In genomic region chr17:26206392-26206791, GRCm38 (mm10) we compare ENCODE assay signal across 14 mouse cellular contexts. TPM values are rescaled to one million over a fixed set of nuclear protein-coding genes. Genes with fewer than 3 reads are reported as not detected.
"Had no signal": no experiment of that assay in that cellular context is flagged by ENCODE, and none has a peak within 500 bp of the region (broad histone marks: within the 10 kb centered on the region; RNA-seq: fewer than 3 reads in every experiment).

No protein-coding gene starts in this region.

- H3K36me3 ChIP-seq: limb, embryonic 13.5 days; midbrain, embryonic 12.5 days; neural tube, embryonic 15.5 days had no signal

- H3K9me3 ChIP-seq: limb, embryonic 13.5 days; midbrain, embryonic 12.5 days; neural tube, embryonic 15.5 days had no signal

- H3K4me2 ChIP-seq: limb, embryonic 13.5 days; midbrain, embryonic 12.5 days; neural tube, embryonic 15.5 days had no signal

- DNase-seq: kidney, adult 11 months; kidney, postnatal 14 days; left cerebral cortex, postnatal 4 days; lung, adult 18-20 months; retina, postnatal 1 day; right cerebral cortex, postnatal 4 days; thymus, postnatal 4 days had no signal

- H3K4me3 ChIP-seq: limb, embryonic 13.5 days; midbrain, embryonic 12.5 days; neural tube, embryonic 15.5 days had no signal

- ATAC-seq: midbrain, embryonic 16.5 days had no signal

- H3K9ac ChIP-seq: limb, embryonic 13.5 days; liver, embryonic 14.5 days; midbrain, embryonic 12.5 days; neural tube, embryonic 15.5 days had no signal

- H3K27ac ChIP-seq: limb, embryonic 13.5 days; liver, embryonic 14.5 days; midbrain, embryonic 12.5 days; neural tube, embryonic 15.5 days had no signal

RNA-seq across cellular contexts. Expression of gene Arhgdig, which starts 1.2 kb away (rescaled TPM):
- polyA plus RNA-seq: liver, adult 2 months had no signal

RNA-seq across cellular contexts. Expression of gene Pdia2, which starts 7.5 kb away (rescaled TPM):
- polyA plus RNA-seq: liver, adult 2 months; thymus, postnatal 0 days had no signal
